Mouse (Mus musculus) lung, adult 10 weeks (tissue): Measurements from ENCODE around the gene Syt1. TPM values are rescaled to one million over a fixed set of nuclear protein-coding genes. Genes with fewer than 3 reads are reported as not detected.

Source experiments
- polyA plus RNA-seq: library from polyadenylated mRNA; stranded (reverse); fragments of 350-450 nt; fragmentation: Illumina TruSeq; extraction: RNeasy Lipid Tissue Mini Kit (QIAGEN cat#74804); gene quantifications from one replicate; pipeline ENCODE4 v1.2.3, GENCODE M21; 2014; ENCODE audit warnings: low read depth, low replicate concordance; ENCODE audit not compliant: insufficient read depth

Gene Syt1
- 0.14 TPM for polyA plus RNA-seq

GRCm38 (mm10) chr10:109010241-109011193 is at the start of gene Syt1:
Gene Syt1, minus strand, starts transcription at chr10:109010982.

GRCm38 (mm10) chr10:108699946-108700345 is 310.8 kb downstream of the Syt1 start, which contains the start of gene Gm5136:
Gene Gm5136, minus strand, starts transcription at chr10:108700160.

